Mouse (Mus musculus): ENCODE data around the gene Tmem132b. TPM values are rescaled to one million over a fixed set of nuclear protein-coding genes. Genes with fewer than 3 reads are reported as not detected.

Gene Tmem132b
- polyA plus RNA-seq, 1 experiment from 2014 or later, result 0.67 TPM

GRCm38 (mm10) chr5:125504692-125505091 lies 26.9 kb upstream of the Tmem132b start:
- no peak overlapping the region for H3K4me2 ChIP-seq (ENCODE audit: low read depth, low read length, severe bottlenecking)
- no peak for DNase-seq (ENCODE audit: low spot score)
- H3K4me1 ChIP-seq (replicated peaks; ENCODE audit: control insufficient read depth, insufficient read depth, low read length), result no peaks in the 10 kb centered on the region
- no peaks in the 10 kb centered on the region for H3K9me3 ChIP-seq (ENCODE audit: control insufficient read depth, low read length)
- ATAC-seq (replicated peaks; ENCODE audit: low FRiP score), result no peak
- H3K27me3 ChIP-seq (ENCODE audit: control insufficient read depth, insufficient read depth, low read length), result no peaks in the 10 kb centered on the region
- no peak overlapping the region for H3K9ac ChIP-seq (ENCODE audit: low read length)
- WGBS, result 76% methylated on average over 11 of the region's 11 CpGs
- no peak overlapping the region for H3K27ac ChIP-seq (ENCODE audit: low read depth, low read length)
- no peak overlapping the region for H3K4me3 ChIP-seq (ENCODE audit: low read depth, low read length)
- H3K36me3 ChIP-seq (ENCODE audit: control insufficient read depth, insufficient read depth, low read length), result no peaks in the 10 kb centered on the region; the same call in 1 of the 2 replicates

GRCm38 (mm10) chr5:125505968-125506367 lies 25.6 kb upstream of the Tmem132b start:
- Histone ChIP-seq H3K27ac (ENCODE audit: low read depth, low read length) (no peak overlapping the region), H3K4me3 (ENCODE audit: low read depth, low read length) (no peak overlapping the region), H3K4me2 (ENCODE audit: low read depth, low read length, severe bottlenecking) (no peak overlapping the region), H3K4me1 (replicated peaks; ENCODE audit: control insufficient read depth, insufficient read depth, low read length) (no peaks in the 10 kb centered on the region), H3K9me3 (ENCODE audit: control insufficient read depth, low read length) (no peaks in the 10 kb centered on the region), H3K9ac (ENCODE audit: low read length) (no peak overlapping the region), H3K36me3 (ENCODE audit: control insufficient read depth, insufficient read depth, low read length) (no peaks in the 10 kb centered on the region; the same call in 1 of the 2 replicates), H3K27me3 (ENCODE audit: control insufficient read depth, insufficient read depth, low read length) (no peaks in the 10 kb centered on the region)
- WGBS, result 92% methylated on average over 15 of the region's 15 CpGs
- DNase-seq (ENCODE audit: low spot score) (no peak), ATAC-seq (replicated peaks; ENCODE audit: low FRiP score) (no peak)

- no peak for ATAC-seq (replicated peaks; ENCODE audit: low FRiP score)
- Histone ChIP-seq H3K4me3 (ENCODE audit: low read depth, low read length) (no peak overlapping the region), H3K4me1 (replicated peaks; ENCODE audit: control insufficient read depth, insufficient read depth, low read length) (no peaks in the 10 kb centered on the region), H3K4me2 (ENCODE audit: low read depth, low read length, severe bottlenecking) (no peak overlapping the region), H3K9ac (ENCODE audit: low read length) (no peak overlapping the region), H3K27ac (ENCODE audit: low read depth, low read length) (no peak overlapping the region), H3K36me3 (ENCODE audit: control insufficient read depth, insufficient read depth, low read length) (no peaks in the 10 kb centered on the region; the same call in 1 of the 2 replicates), H3K27me3 (ENCODE audit: control insufficient read depth, insufficient read depth, low read length) (no peaks in the 10 kb centered on the region), H3K9me3 (ENCODE audit: control insufficient read depth, low read length) (no peaks in the 10 kb centered on the region)
- DNase-seq (ENCODE audit: low spot score), result no peak
- WGBS, result 92% methylated on average over 9 of the region's 9 CpGs
These were observed 24.0 kb upstream of the Tmem132b start for GRCm38 (mm10) chr5:125507582-125507981.

- H3K9ac ChIP-seq (ENCODE audit: low read length), result no peak overlapping the region
- ATAC-seq (replicated peaks; ENCODE audit: low FRiP score), result no peak
- H3K9me3 ChIP-seq (ENCODE audit: control insufficient read depth, low read length), result no peaks in the 10 kb centered on the region
- DNase-seq (ENCODE audit: low spot score), result no peak
- H3K27ac ChIP-seq (ENCODE audit: low read depth, low read length), result no peak overlapping the region
- H3K4me2 ChIP-seq (ENCODE audit: low read depth, low read length, severe bottlenecking), result no peak overlapping the region
- WGBS, result 97% methylated on average over 10 of the region's 10 CpGs
- no peaks in the 10 kb centered on the region; the same call in 1 of the 2 replicates for H3K36me3 ChIP-seq (ENCODE audit: control insufficient read depth, insufficient read depth, low read length)
- H3K4me1 ChIP-seq (replicated peaks; ENCODE audit: control insufficient read depth, insufficient read depth, low read length), result no peaks in the 10 kb centered on the region
- no peak overlapping the region for H3K4me3 ChIP-seq (ENCODE audit: low read depth, low read length)
- no peaks in the 10 kb centered on the region for H3K27me3 ChIP-seq (ENCODE audit: control insufficient read depth, insufficient read depth, low read length)
These were observed 23.6 kb upstream of the Tmem132b start for GRCm38 (mm10) chr5:125508006-125508405.

- ATAC-seq (replicated peaks; ENCODE audit: low FRiP score) (no peak), DNase-seq (ENCODE audit: low spot score) (peak; percentile 83)
- H3K9me3 ChIP-seq (ENCODE audit: control insufficient read depth, low read length), result no peaks in the 10 kb centered on the region
- whole genome bisulfite sequencing, result 45% methylated on average over 5 of the region's 5 CpGs
- H3K36me3 ChIP-seq (ENCODE audit: control insufficient read depth, insufficient read depth, low read length), result no peaks in the 10 kb centered on the region; the same call in 1 of the 2 replicates
- no peaks in the 10 kb centered on the region for H3K27me3 ChIP-seq (ENCODE audit: control insufficient read depth, insufficient read depth, low read length)
- no peaks in the 10 kb centered on the region for H3K4me1 ChIP-seq (replicated peaks; ENCODE audit: control insufficient read depth, insufficient read depth, low read length)
- no peak overlapping the region for H3K9ac ChIP-seq (ENCODE audit: low read length)
- H3K27ac ChIP-seq (ENCODE audit: low read depth, low read length), result no peak overlapping the region
- H3K4me2 ChIP-seq (ENCODE audit: low read depth, low read length, severe bottlenecking), result no peak overlapping the region
- no peak overlapping the region for H3K4me3 ChIP-seq (ENCODE audit: low read depth, low read length)
These were observed 22.0 kb upstream of the Tmem132b start for GRCm38 (mm10) chr5:125509541-125509940.

GRCm38 (mm10) chr5:125515006-125515405 lies 16.6 kb upstream of the Tmem132b start:
- no peak overlapping the region for H3K4me2 ChIP-seq (ENCODE audit: low read depth, low read length, severe bottlenecking)
- no peaks in the 10 kb centered on the region for H3K9me3 ChIP-seq (ENCODE audit: control insufficient read depth, low read length)
- H3K9ac ChIP-seq (ENCODE audit: low read length), result no peak overlapping the region
- H3K27me3 ChIP-seq (ENCODE audit: control insufficient read depth, insufficient read depth, low read length), result no peaks in the 10 kb centered on the region
- H3K4me1 ChIP-seq (replicated peaks; ENCODE audit: control insufficient read depth, insufficient read depth, low read length), result no peaks in the 10 kb centered on the region
- H3K27ac ChIP-seq (ENCODE audit: low read depth, low read length), result no peak overlapping the region
- H3K4me3 ChIP-seq (ENCODE audit: low read depth, low read length), result no peak overlapping the region
- H3K36me3 ChIP-seq (ENCODE audit: control insufficient read depth, insufficient read depth, low read length), result peaks cover 5% of the 10 kb centered on the region; the same call in 1 of the 2 replicates
- ATAC-seq (replicated peaks; ENCODE audit: low FRiP score), result no peak
- no peak for DNase-seq (ENCODE audit: low spot score)
- WGBS, result 88% methylated on average over 12 of the region's 12 CpGs

GRCm38 (mm10) chr5:125518640-125519039 lies 12.9 kb upstream of the Tmem132b start:
- Histone ChIP-seq H3K9ac (ENCODE audit: low read length) (no peak overlapping the region), H3K27me3 (ENCODE audit: control insufficient read depth, insufficient read depth, low read length) (no peaks in the 10 kb centered on the region), H3K36me3 (ENCODE audit: control insufficient read depth, insufficient read depth, low read length) (peaks cover 5% of the 10 kb centered on the region; the same call in 1 of the 2 replicates), H3K4me2 (ENCODE audit: low read depth, low read length, severe bottlenecking) (no peak overlapping the region), H3K4me3 (ENCODE audit: low read depth, low read length) (no peak overlapping the region), H3K4me1 (replicated peaks; ENCODE audit: control insufficient read depth, insufficient read depth, low read length) (no peaks in the 10 kb centered on the region), H3K27ac (ENCODE audit: low read depth, low read length) (no peak overlapping the region), H3K9me3 (ENCODE audit: control insufficient read depth, low read length) (no peaks in the 10 kb centered on the region)
- no peak for ATAC-seq (replicated peaks; ENCODE audit: low FRiP score)
- DNase-seq (ENCODE audit: low spot score), result no peak
- 69% methylated on average over 5 of the region's 5 CpGs for WGBS

GRCm38 (mm10) chr5:125520930-125521590 lies 10.5 kb upstream of the Tmem132b start:
- DNase-seq (ENCODE audit: low spot score), result no peak
- no peak for ATAC-seq (replicated peaks; ENCODE audit: low FRiP score)
- Histone ChIP-seq H3K9ac (ENCODE audit: low read length) (no peak overlapping the region), H3K4me3 (ENCODE audit: low read depth, low read length) (no peak overlapping the region), H3K27me3 (ENCODE audit: control insufficient read depth, insufficient read depth, low read length) (no peaks in the 10 kb centered on the region), H3K27ac (ENCODE audit: low read depth, low read length) (no peak overlapping the region), H3K4me2 (ENCODE audit: low read depth, low read length, severe bottlenecking) (no peak overlapping the region), H3K36me3 (ENCODE audit: control insufficient read depth, insufficient read depth, low read length) (peaks cover 3% of the 10 kb centered on the region; the same call in 1 of the 2 replicates), H3K9me3 (ENCODE audit: control insufficient read depth, low read length) (no peaks in the 10 kb centered on the region), H3K4me1 (replicated peaks; ENCODE audit: control insufficient read depth, insufficient read depth, low read length) (no peaks in the 10 kb centered on the region)
- WGBS, result 20% methylated on average over 15 of the region's 15 CpGs

- H3K4me1 ChIP-seq (replicated peaks; ENCODE audit: control insufficient read depth, insufficient read depth, low read length), result no peaks in the 10 kb centered on the region
- no peak overlapping the region for H3K9ac ChIP-seq (ENCODE audit: low read length)
- peaks cover 2% of the 10 kb centered on the region; the same call in 1 of the 2 replicates for H3K9me3 ChIP-seq (ENCODE audit: control insufficient read depth, low read length)
- ATAC-seq (replicated peaks; ENCODE audit: low FRiP score), result no peak
- no peak overlapping the region for H3K27ac ChIP-seq (ENCODE audit: low read depth, low read length)
- no peaks in the 10 kb centered on the region for H3K36me3 ChIP-seq (ENCODE audit: control insufficient read depth, insufficient read depth, low read length)
- H3K4me3 ChIP-seq (ENCODE audit: low read depth, low read length), result no peak overlapping the region
- WGBS, result 91% methylated on average over 2 of the region's 2 CpGs
- no peak for DNase-seq (ENCODE audit: low spot score)
- H3K27me3 ChIP-seq (ENCODE audit: control insufficient read depth, insufficient read depth, low read length), result no peaks in the 10 kb centered on the region
- H3K4me2 ChIP-seq (ENCODE audit: low read depth, low read length, severe bottlenecking), result no peak overlapping the region
These were observed 8.2 kb upstream of the Tmem132b start for GRCm38 (mm10) chr5:125523361-125523760.

Measured in forebrain, embryonic 11.5 days (tissue).